Mouse (Mus musculus): ENCODE results near the gene Zscan26. TPM values are rescaled to one million over a fixed set of nuclear protein-coding genes. Genes with fewer than 3 reads are reported as not detected.

The Zscan26 gene
- total RNA-seq, 2 experiments from 2014 or later: 22.2 to 25.9 TPM

- no peak for DNase-seq
These were observed 25.9 kb downstream of the Zscan26 start for GRCm38 (mm10) chr13:21427631-21428030.

DNA sequence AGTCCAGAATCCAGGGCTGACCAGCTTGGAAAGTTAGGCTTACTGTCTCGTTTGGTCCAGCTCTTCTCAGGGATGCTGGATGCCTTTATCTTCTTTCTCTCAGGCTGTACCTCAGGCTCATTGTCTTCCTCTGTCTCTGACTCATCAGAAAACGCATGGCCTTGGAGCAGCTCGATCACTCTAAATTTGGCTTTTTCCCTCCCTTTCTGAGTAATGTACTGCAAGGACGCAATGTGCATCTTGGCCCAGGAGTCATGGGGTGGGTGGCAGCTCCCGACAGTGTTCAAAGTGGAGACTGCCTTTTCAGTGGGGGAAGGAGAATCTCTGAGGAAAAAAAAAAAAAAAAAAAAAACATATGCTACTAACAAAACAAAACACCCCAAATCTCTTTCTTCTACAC is 30.2 kb downstream of the Zscan26 start:
- no peak for DNase-seq

- no peak for DNase-seq
These were observed 34.7 kb downstream of the Zscan26 start for GRCm38 (mm10) chr13:21418865-21419264.

DNA sequence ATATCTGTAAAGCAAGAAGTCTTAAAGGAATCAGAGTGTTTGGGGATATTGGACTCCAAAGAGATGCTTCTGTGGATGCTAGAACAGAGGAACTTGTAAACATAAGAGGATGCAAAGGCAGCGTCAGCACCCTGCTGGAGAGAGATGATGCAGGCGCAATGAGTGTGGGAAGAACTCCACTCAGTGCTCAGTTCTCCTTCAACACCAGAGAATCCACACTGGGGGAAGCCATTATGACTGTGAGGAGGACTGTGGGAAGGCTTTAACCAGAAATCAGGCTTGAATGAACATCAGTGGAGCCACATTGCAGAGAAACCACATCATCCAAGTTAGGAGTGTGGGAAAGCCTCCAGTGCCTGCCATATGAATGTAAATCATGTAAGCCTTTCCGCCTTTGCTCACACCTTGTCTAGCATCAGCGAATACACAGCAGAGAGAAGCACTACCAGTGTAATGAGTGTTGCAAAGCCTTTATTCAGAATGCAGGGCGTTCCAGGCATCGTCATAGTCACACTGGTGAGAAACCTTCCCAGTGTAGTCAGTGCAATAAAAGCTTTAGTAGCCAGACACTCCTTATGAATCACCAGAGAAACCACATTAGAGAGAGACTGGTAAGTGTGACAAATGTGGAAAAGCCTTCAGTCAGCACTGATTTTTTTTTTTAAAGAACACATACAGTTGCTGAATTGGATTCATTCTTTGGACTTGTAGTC is 36.1 kb downstream of the Zscan26 start:
- DNase-seq: no peak

DNA sequence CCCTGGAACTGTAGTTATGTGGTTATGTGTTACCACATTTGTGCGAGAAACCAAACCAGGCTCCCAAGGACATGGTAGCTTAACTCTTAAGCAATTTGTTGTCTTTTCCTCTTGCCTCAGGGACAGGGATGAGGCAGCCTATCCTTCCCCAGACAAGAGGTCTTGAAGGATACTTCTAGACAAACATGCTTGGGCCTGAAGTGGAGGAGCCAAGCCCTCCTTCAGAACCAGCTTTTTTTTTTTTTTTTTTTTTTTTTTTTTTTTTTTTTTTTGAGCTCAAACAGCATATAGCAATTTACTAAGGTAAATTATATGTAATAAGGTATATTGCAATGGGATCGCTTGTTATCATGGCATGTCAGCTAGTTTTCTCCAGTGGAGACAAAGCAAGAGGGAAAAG is 37.8 kb downstream of the Zscan26 start:
- no peak for DNase-seq

DNA sequence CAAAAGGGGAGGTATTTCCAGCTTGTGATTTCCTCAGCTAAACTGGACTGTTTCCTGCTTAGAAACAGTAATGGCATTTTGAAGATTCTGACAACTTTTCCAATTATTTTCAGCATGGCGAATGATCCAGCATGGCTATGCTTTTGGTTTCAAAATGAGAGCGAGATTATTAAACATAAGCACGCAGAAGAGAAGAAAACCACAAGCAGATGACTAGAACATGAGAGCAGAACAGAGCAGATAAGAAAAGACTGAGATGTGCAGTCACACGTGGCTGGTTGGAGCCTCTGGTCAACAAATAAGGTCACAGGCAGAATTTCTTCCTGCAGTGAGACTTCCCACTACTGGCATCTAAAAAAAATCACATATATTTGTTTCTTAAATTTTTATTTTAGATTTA is 38.3 kb downstream of the Zscan26 start:
- no peak for DNase-seq

DNA sequence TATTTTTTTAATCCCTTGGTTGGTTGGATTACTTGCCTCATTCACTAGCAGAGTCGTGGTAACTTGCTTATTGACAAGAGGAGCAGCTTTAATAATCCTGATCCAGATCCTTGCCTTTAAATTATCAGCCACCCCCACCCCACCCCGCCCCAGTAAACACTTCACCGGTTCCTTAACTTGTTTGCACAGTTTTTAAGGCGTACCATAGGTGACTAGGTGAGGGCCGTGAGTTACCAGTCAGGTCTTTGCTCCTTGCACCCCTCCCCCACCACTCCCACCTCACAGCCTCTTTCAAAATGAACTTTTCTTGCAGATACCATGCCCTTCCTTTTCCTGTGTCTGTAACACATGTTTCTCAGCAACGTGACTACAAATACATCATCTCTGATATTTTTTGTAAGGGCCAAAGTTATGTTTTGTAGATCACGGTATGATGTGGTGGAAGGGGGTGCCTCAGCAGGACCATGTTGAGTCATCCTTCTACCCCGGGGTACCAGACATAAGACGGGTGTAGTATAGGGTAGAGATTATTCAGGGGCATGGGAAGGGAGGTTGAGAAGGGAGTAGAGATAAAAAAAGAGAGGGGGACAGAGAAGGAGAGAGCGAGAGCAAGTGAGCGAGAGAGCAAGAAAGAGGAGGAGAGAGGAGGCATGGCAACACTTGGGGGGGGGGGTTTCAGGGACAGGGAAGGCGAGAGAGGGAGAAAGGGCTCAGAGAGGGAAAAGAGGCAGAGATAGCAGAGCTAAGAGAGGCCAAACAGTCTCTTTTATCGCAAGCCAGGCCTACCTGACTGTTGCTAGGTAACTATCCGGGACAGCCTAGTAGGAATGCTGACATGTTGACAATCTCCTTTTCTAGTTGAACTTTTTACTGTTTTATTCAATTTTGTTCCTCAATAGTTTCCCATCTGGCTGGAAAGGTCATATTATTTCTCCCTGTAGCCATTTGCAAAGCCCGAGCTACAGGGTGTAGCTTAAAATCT is 39.0 kb downstream of the Zscan26 start:
- DNase-seq: no peak

- no peak for DNase-seq
These were observed 44.6 kb downstream of the Zscan26 start for GRCm38 (mm10) chr13:21408805-21409459.

DNA sequence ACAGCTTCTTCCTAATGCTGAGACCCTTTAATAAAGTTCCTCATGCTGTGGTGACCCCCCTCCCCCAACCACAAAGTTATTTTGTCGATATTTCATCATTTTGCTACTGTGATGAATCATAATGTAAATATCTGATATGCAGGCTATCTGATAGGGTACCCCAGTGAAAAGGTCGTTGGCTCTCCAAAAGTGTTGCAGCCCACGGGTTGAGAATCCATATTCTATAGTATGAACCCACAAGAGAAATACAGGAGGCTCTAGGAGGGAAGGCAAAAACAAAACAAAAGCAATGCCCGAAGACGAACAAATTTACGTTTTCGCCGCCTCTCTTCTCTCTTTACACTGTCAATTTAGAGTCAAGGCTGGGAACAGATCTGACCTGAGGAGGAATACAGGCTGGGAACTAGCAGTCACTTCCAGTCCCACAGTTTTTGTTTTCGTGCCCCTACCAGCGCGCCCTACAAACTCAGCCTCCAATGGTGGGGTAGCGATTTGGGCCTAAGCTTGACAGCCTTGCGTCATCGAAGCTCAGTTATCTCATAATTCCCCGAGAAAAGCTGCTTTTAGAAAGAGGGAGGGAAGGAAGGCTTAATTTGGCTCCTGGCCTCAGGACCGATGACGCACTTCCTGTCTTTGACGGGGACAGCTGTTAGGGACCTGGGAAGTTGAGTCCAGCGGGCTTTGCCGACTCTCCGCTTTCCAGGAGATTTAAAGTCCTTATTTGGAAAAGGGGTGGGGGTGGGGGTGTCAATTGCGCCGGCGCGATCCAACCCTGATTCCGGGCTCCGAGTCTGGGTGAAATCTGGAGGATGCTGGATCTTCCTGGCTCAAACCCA is 45.3 kb downstream of the Zscan26 start:
- DNase-seq: peak; percentile 92 to 94

GRCm38 (mm10) chr13:21407341-21407740 is 46.2 kb downstream of the Zscan26 start:
- peak; percentile 15 to 18 for DNase-seq

GRCm38 (mm10) chr13:21402848-21403247 is 50.7 kb downstream of the Zscan26 start:
- DNase-seq: no peak

GRCm38 (mm10) chr13:21402287-21402846 is 51.2 kb downstream of the Zscan26 start, which contains the start of gene Zkscan3:
Gene Zkscan3, minus strand, starts transcription at chr13:21402755.
- DNase-seq: peak; percentile 88 to 90

GRCm38 (mm10) chr13:21401636-21402286 is 51.8 kb downstream of the Zscan26 start:
- no peak for DNase-seq

- DNase-seq: no peak
These were observed 52.4 kb downstream of the Zscan26 start for GRCm38 (mm10) chr13:21401166-21401565.

GRCm38 (mm10) chr13:21397486-21397885 is 56.0 kb downstream of the Zscan26 start:
- no peak for DNase-seq

- peak; percentile 23 to 25 for DNase-seq
These were observed 57.5 kb downstream of the Zscan26 start for GRCm38 (mm10) chr13:21396048-21396447.

GRCm38 (mm10) chr13:21395623-21396022 is 57.9 kb downstream of the Zscan26 start:
- no peak for DNase-seq

- DNase-seq: no peak
These were observed 58.3 kb downstream of the Zscan26 start for GRCm38 (mm10) chr13:21395211-21395610.
